Mouse (Mus musculus): Measurements from ENCODE around the gene Loxl1.

The Loxl1 gene

DNA sequence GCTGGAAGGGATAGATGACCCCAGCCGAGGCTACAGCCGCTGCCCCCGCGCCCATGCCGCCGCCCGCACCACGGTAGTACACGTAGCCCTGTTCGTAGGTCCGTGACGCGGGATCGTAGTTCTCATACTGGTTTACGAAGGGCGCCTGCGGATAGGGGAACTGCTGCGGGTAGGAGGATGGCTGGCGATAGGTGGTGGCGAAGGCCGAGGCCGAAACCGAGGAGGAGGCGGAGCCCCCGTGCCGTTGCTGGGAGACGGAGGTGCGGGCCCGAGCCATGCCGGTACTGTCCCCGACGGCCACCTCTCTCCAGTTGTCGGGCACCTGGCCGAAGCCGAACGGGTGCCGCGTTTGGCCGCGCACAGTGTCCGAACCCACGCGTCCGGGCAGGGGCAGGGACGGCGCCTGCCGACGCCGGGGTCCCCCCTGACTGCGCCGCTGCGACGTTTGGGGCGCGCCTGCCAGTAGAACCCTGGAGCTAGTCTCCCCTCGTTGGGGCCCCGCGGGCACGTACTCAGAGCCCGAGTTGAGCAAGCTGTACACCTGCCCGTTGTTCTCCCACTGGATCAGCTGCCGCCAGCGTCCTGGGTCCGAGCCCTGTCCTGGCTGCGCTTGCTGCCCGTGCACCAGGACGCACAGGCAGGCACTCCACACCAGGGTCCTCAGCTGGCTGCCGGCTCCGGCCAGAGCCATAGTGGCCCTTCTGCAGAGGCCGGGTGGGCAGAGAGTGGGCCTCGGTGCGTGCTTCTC is 616 bp downstream of the Loxl1 start:
- DNase-seq (ENCODE audit: low spot score in 2 of 2) = no peak

- DNase-seq (ENCODE audit: low spot score in 2 of 2) = no peak
Measured at GRCm38 (mm10) chr9:58311191-58311910, 1.6 kb downstream of the Loxl1 start.

DNA sequence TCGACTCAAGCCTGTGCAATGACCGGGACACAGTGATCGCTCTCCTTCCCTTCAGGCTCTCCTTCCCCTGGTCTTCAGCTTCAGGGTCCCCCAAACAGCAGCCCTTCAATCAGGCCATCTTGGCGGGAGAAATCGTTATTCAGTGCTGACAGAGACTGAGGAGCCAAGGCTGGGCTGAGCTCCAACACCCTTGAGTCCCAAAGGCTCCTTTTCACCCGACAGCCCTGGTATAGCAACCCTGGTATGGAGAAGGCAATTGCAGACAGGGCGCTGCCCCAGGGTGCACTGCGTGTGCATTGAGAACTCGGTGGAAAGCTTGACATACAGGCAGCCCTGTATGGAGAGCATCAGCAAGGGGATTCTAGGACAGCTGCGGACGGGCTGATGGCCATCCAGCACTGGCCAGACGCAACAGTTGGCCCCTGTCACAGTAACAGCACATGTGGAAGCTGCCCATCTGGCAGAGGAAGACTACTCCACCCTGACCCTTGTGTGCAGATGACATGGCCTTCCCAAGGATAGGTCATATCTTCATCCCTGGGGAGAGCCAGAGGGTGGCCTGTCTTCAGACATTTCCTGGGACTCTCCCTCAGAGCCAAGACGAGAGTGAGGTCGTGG is 2.8 kb downstream of the Loxl1 start:
- DNase-seq (ENCODE audit: low spot score in 2 of 2) = no peak

GRCm38 (mm10) chr9:58308395-58308794 is 4.6 kb downstream of the Loxl1 start:
- no peak for DNase-seq (ENCODE audit: low spot score in 2 of 2)

- no peak for DNase-seq (ENCODE audit: low spot score in 2 of 2)
Measured at GRCm38 (mm10) chr9:58305686-58306085, 7.3 kb downstream of the Loxl1 start.

GRCm38 (mm10) chr9:58303599-58304271 is 9.3 kb downstream of the Loxl1 start:
- DNase-seq (ENCODE audit: low spot score in 2 of 2) = no peak

DNA sequence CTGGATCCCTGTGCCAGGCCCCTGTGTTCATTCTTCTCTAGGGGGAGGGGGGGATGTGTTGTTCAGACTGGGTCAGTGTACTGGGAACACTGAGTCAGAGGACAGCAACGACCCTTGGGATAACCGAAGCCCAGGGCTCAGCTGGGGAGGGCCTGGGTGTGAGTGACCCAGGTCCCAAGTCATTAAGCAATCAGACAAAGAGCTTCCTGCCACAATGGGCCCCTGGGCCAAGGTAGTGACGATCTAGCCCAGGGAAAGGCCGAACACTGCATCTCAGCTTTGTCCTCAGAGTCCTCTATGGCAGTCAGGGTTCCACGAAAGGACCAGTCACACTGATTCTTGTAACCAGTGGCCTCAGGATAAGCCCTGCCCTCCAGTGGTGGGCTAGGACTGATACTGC is 9.9 kb downstream of the Loxl1 start:
- no peak for DNase-seq (ENCODE audit: low spot score in 2 of 2)

- no peak for DNase-seq (ENCODE audit: low spot score in 2 of 2)
Measured at GRCm38 (mm10) chr9:58299356-58299799, 13.6 kb downstream of the Loxl1 start.

- no peak for DNase-seq (ENCODE audit: low spot score in 2 of 2)
Measured at GRCm38 (mm10) chr9:58297961-58298477, 15.0 kb downstream of the Loxl1 start.

GRCm38 (mm10) chr9:58297065-58297464 is 15.9 kb downstream of the Loxl1 start:
- no peak for DNase-seq (ENCODE audit: low spot score in 2 of 2)

DNA sequence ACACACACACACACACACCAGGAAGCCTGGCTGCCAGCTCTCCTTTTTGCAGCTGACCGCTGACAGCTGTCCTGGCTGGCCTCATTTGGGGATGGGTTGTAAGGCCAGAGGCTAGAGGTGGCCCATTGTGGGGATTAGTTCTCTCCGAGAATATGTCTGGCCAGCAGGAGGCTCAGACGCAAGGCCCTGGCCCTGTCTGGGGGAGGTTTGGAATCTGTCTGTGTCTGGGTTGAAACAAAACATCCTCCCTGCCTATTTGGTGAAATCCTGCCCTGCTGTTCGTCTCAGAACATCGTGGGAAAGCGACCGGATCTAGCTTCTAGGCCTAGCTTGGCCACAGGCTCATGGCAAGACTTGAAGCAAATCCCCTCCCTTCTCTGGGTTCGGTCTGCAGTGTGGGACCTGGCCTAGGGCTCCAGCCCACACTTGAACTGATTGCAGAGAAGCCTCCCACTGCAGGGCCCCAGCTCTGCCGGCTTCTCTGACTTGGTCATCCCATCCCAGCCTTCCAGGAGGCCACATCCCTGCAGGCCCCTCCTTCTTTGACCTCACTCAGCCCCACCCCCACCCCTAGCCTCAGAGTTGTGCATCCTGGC is 17.1 kb downstream of the Loxl1 start:
- no peak for DNase-seq (ENCODE audit: low spot score in 2 of 2)

- DNase-seq (ENCODE audit: low spot score in 2 of 2) = no peak
Measured at GRCm38 (mm10) chr9:58295345-58295744, 17.6 kb downstream of the Loxl1 start.

GRCm38 (mm10) chr9:58294527-58294926 is 18.5 kb downstream of the Loxl1 start:
- DNase-seq (ENCODE audit: low spot score in 2 of 2) = no peak

GRCm38 (mm10) chr9:58289901-58290300 is 23.1 kb downstream of the Loxl1 start:
- DNase-seq (ENCODE audit: low spot score in 2 of 2) = no peak

DNA sequence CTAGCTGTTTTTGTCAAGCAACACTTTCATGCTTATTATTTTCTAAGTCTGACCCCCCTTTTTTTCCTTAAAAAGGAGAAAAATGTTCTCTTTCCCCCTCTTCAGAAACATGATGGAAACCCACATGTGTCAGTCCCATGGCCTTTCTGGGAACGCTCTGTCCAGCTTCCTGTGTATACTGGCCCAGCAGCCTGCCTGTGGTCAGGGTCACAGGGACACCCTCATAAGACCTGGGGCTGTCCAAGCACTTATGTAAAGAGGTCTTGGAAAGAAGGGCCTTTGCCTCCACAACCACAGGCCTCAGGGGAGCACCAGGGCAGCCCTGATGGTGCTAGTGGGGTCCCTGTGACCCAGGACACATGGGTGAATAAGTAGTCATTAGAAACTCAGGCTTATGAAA is 23.9 kb downstream of the Loxl1 start:
- DNase-seq (ENCODE audit: low spot score in 2 of 2) = no peak

DNA sequence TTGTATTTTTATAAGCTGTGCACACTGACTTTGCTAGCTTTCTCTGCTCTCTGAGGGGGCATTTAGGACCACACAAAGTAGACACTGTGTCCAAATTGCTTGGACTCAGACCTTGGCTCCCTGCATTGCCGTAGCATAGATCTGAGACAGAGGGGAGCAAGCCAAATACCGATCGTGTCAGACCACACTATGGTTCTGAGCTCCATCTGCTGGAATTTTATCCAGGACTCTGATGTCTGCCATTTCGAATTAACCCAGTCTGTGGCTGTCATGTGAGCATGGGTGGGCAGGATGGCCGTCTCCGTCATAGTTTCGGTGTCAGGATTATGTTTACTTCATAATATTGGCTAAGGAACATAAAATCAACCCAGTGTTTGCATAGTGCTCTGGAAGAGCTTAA is 29.6 kb downstream of the Loxl1 start:
- no peak for DNase-seq (ENCODE audit: low spot score in 2 of 2)

GRCm38 (mm10) chr9:58281597-58281996 is 31.4 kb downstream of the Loxl1 start:
- peak; percentile 23 to 63 for DNase-seq (ENCODE audit: low spot score in 2 of 2)

DNA sequence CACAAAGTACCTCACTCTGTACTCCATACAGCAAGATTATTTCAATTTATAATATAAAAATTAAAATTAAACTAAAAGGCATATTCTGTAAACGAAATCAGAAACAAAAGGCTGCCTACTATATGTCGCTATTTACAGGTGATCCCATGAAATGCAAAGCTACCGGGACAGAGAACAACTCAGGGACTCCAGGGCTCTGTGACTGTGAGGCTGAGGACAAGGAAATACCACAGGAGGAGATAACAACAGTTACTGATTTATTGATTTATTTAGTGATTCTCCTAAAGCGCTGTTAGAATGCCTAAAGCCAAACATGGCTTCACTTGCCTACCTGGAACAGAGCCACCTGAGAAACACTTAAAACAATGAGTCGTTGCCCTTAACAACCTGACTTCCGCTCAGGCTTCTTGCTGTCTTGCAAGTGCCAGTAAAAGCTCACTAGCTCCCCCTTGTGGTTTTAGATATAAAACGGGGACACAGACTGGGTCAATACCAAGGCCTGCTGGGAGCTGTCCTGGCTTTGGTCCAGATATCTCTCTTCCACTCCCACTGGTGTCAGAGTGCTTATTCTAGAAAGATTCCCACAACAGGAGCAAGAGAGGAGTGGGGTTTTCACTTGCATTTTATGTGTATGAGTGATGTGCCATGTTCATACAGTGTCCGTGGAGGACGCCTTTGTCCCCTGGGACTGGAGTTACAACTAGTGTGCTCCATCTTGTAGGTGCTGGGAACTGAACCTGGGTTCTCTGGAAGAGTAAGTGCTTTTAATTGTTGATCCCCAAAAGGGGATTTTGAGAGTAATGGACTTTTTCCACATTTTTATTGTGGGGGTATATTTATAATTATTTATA is 32.5 kb downstream of the Loxl1 start:
- peak; percentile 61 to 90 for DNase-seq (ENCODE audit: low spot score in 2 of 2)

DNA sequence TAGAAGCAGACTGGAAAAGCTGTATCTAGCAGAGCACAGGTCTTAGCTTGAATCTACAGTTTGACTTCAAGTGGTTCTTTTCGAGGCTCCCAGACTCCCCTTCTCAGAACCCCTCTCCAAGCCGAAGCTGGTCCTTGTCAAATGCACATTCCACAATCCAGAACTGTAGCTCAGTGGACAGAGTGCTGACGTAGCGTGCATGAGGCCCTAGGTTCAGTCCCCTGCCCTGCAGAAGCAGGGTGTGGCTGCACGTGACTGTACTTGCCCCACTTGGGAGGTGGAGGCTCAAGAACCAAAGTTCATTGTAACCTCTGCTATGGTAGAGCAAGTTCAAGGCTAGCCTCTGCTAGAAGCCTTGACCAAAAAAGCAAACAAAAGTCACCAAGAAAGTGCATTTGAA is 33.2 kb downstream of the Loxl1 start:
- DNase-seq (ENCODE audit: low spot score in 2 of 2) = no peak

GRCm38 (mm10) chr9:58278821-58279723 is 33.9 kb downstream of the Loxl1 start:
- DNase-seq (ENCODE audit: low spot score in 2 of 2) = no peak

All from thymus, postnatal 10 days (tissue).